Mouse (Mus musculus): ENCODE measurements around the gene Nlrc4.

- no peak for TF ChIP-seq POLR2A (IDR thresholded peaks at IDR 0.05; ENCODE audit: borderline replicate concordance, extremely low read depth, insufficient read depth, insufficient read length, poor library complexity, severe bottlenecking)
- TF ChIP-seq CTCF (IDR thresholded peaks at IDR 0.05; ENCODE audit: borderline replicate concordance, extremely low read depth, insufficient read depth, insufficient read length), result no peak
These were observed 42.0 kb downstream of the Nlrc4 start for GRCm38 (mm10) chr17:74416841-74417360.

All from brain, embryonic 14.5 days (tissue).